Mouse (Mus musculus): ENCODE measurements around the gene Capns1. TPM values are rescaled to one million over a fixed set of nuclear protein-coding genes. Genes with fewer than 3 reads are reported as not detected.

Gene Capns1
- polyA plus RNA-seq, 1 experiment from 2014 or later, result 85.5 TPM

- H3K9ac ChIP-seq (ENCODE audit: low read depth, low read length), result no peak overlapping the region
- H3K9me3 ChIP-seq (ENCODE audit: control insufficient read depth), result peaks cover 26% of the 10 kb centered on the region
- no peak overlapping the region for H3K4me3 ChIP-seq (ENCODE audit: low read depth, low read length)
- H3K36me3 ChIP-seq (ENCODE audit: control insufficient read depth, insufficient read depth), result peaks cover 46% of the 10 kb centered on the region
- TF ChIP-seq CTCF (IDR thresholded peaks at IDR 0.05; ENCODE audit: low read depth), result no peak
- no peaks in the 10 kb centered on the region for H3K4me1 ChIP-seq (replicated peaks; ENCODE audit: control insufficient read depth, insufficient read depth, low read length)
- H3K27me3 ChIP-seq (replicated peaks; ENCODE audit: control insufficient read depth, insufficient read depth, low read length), result no peaks in the 10 kb centered on the region
- WGBS, result 94% methylated on average over 3 of the region's 3 CpGs
- ATAC-seq, result no peak
- H3K4me2 ChIP-seq (replicated peaks; ENCODE audit: low read depth), result no peak overlapping the region
- H3K27ac ChIP-seq (ENCODE audit: low read depth, low read length), result no peak overlapping the region
Measured at GRCm38 (mm10) chr7:30155507-30155906, 43.1 kb downstream of the Capns1 start.

- Histone ChIP-seq H3K27ac (ENCODE audit: low read depth, low read length) (no peak overlapping the region), H3K4me1 (replicated peaks; ENCODE audit: control insufficient read depth, insufficient read depth, low read length) (no peaks in the 10 kb centered on the region), H3K9ac (ENCODE audit: low read depth, low read length) (no peak overlapping the region), H3K9me3 (ENCODE audit: control insufficient read depth) (peaks cover 33% of the 10 kb centered on the region), H3K4me2 (replicated peaks; ENCODE audit: low read depth) (no peak overlapping the region), H3K36me3 (ENCODE audit: control insufficient read depth, insufficient read depth) (peaks cover 37% of the 10 kb centered on the region), H3K27me3 (replicated peaks; ENCODE audit: control insufficient read depth, insufficient read depth, low read length) (no peaks in the 10 kb centered on the region), H3K4me3 (ENCODE audit: low read depth, low read length) (no peak overlapping the region)
- 89% methylated on average over 1 of the region's 1 CpGs for WGBS
- 0 out of 2 replicates have a peak, but pooled peaks have one; percentile 1 for TF ChIP-seq CTCF (IDR thresholded peaks at IDR 0.05; ENCODE audit: low read depth)
- ATAC-seq, result no peak
Measured at GRCm38 (mm10) chr7:30154040-30154439, 44.6 kb downstream of the Capns1 start.

DNA sequence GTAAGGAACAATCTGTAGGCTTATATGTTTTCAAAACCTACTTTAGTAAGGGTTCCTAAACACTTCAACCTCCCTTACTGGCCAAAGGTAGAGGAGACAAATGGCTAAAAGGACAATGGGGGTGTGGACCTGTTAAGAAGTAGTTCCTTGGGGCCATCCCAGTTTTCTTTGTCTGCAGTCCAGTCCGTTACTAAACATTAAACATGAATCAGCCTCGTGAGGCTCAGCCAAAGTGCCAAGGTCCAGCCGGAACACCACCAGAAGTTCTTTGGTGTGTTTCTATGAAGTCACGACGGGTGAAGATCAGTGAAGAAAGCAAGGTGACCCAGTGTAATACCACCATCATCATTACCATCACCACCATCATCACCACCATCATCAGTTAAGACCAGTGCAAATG is 51.6 kb downstream of the Capns1 start:
- H3K27ac ChIP-seq (ENCODE audit: low read depth, low read length), result no peak overlapping the region
- no peak for TF ChIP-seq CTCF (IDR thresholded peaks at IDR 0.05; ENCODE audit: low read depth)
- H3K9ac ChIP-seq (ENCODE audit: low read depth, low read length), result no peak overlapping the region
- H3K27me3 ChIP-seq (replicated peaks; ENCODE audit: control insufficient read depth, insufficient read depth, low read length), result no peaks in the 10 kb centered on the region
- ATAC-seq, result no peak
- no peak overlapping the region for H3K4me3 ChIP-seq (ENCODE audit: low read depth, low read length)
- no peak overlapping the region for H3K4me2 ChIP-seq (replicated peaks; ENCODE audit: low read depth)
- 91% methylated on average over 5 of the region's 5 CpGs for WGBS
- H3K9me3 ChIP-seq (ENCODE audit: control insufficient read depth), result peaks cover 13% of the 10 kb centered on the region
- no peaks in the 10 kb centered on the region for H3K4me1 ChIP-seq (replicated peaks; ENCODE audit: control insufficient read depth, insufficient read depth, low read length)
- H3K36me3 ChIP-seq (ENCODE audit: control insufficient read depth, insufficient read depth), result peaks cover 7% of the 10 kb centered on the region; the same call in 1 of the 2 replicates

- TF ChIP-seq CTCF (IDR thresholded peaks at IDR 0.05; ENCODE audit: low read depth), result no peak
- Histone ChIP-seq H3K36me3 (ENCODE audit: control insufficient read depth, insufficient read depth) (no peaks in the 10 kb centered on the region), H3K4me1 (replicated peaks; ENCODE audit: control insufficient read depth, insufficient read depth, low read length) (no peaks in the 10 kb centered on the region), H3K9me3 (ENCODE audit: control insufficient read depth) (0 out of 2 replicates have a peak, but pooled peaks cover 2% of the 10 kb centered on the region), H3K27me3 (replicated peaks; ENCODE audit: control insufficient read depth, insufficient read depth, low read length) (no peaks in the 10 kb centered on the region), H3K4me2 (replicated peaks; ENCODE audit: low read depth) (peak overlapping the region; percentile 73), H3K9ac (ENCODE audit: low read depth, low read length) (peak overlapping the region; percentile 53; the same call in 1 of the 2 replicates), H3K4me3 (ENCODE audit: low read depth, low read length) (peak overlapping the region; percentile 44), H3K27ac (ENCODE audit: low read depth, low read length) (peak overlapping the region; percentile 11; the same call in 1 of the 2 replicates)
- ATAC-seq, result peak; percentile 68
- 1% methylated on average over 35 of the region's 35 CpGs for WGBS
Measured at GRCm38 (mm10) chr7:30143555-30144209, 54.9 kb downstream of the Capns1 start.

DNA sequence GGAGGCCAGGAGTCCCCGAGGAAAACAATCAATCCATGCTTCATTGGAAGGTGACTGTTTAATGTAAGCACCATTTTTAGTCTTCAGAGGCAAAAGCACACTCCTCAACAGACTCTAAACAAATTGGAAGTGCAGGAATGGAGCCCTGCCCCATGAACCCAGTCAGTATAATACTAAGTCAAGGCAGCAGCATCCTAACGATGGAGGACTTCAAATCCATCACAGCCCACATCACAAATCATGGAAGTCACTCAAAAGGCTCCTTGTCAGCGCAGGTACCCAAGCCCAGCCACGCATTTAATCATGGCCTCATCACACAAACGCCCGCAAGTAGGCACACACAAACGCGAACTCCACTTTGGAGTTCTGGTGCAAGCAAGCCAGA is 55.4 kb downstream of the Capns1 start:
- Histone ChIP-seq H3K4me1 (replicated peaks; ENCODE audit: control insufficient read depth, insufficient read depth, low read length) (no peaks in the 10 kb centered on the region), H3K27ac (ENCODE audit: low read depth, low read length) (no peak overlapping the region), H3K9ac (ENCODE audit: low read depth, low read length) (peak overlapping the region; percentile 53; the same call in 1 of the 2 replicates), H3K27me3 (replicated peaks; ENCODE audit: control insufficient read depth, insufficient read depth, low read length) (no peaks in the 10 kb centered on the region), H3K4me2 (replicated peaks; ENCODE audit: low read depth) (peak overlapping the region; percentile 73), H3K36me3 (ENCODE audit: control insufficient read depth, insufficient read depth) (no peaks in the 10 kb centered on the region), H3K9me3 (ENCODE audit: control insufficient read depth) (no peaks in the 10 kb centered on the region), H3K4me3 (ENCODE audit: low read depth, low read length) (peak overlapping the region; percentile 44)
- TF ChIP-seq CTCF (IDR thresholded peaks at IDR 0.05; ENCODE audit: low read depth), result no peak
- no peak for ATAC-seq
- WGBS, result 9% methylated on average over 8 of the region's 8 CpGs

Other genes with a start within 250 kb of the Capns1 start
- gene Zfp74, start 244.7 kb downstream of the Capns1 start, polyA plus RNA-seq (2015; fragmentation: Nextera tagmentation; extraction: Ambion mirVana), result 2.6 and 2.8 TPM in 2 replicates
- gene Zfp568, start 214.9 kb downstream of the Capns1 start, polyA plus RNA-seq (2015; fragmentation: Nextera tagmentation; extraction: Ambion mirVana), result 5.5 and 5.8 TPM in 2 replicates
- gene Zfp14, start 147.4 kb downstream of the Capns1 start, polyA plus RNA-seq (2015; fragmentation: Nextera tagmentation; extraction: Ambion mirVana), result 0.93 and 1.0 TPM in 2 replicates
- gene Zfp82, start 125.9 kb downstream of the Capns1 start, polyA plus RNA-seq (2015; fragmentation: Nextera tagmentation; extraction: Ambion mirVana), result 1.2 and 1.7 TPM in 2 replicates
- gene Gm26920, start 108.4 kb downstream of the Capns1 start, polyA plus RNA-seq (2015; fragmentation: Nextera tagmentation; extraction: Ambion mirVana), result not detected in 2 replicates
- gene Zfp566, start 108.3 kb downstream of the Capns1 start, polyA plus RNA-seq (2015; fragmentation: Nextera tagmentation; extraction: Ambion mirVana), result 2.6 and 3.1 TPM in 2 replicates
- 32.5 and 34.3 TPM in 2 replicates for gene Zfp260, start 104.0 kb downstream of the Capns1 start, polyA plus RNA-seq (2015; fragmentation: Nextera tagmentation; extraction: Ambion mirVana)
- 1.7 and 2.4 TPM in 2 replicates for gene Zfp382, start 76.9 kb downstream of the Capns1 start, polyA plus RNA-seq (2015; fragmentation: Nextera tagmentation; extraction: Ambion mirVana)
- gene Zfp146, start 29.1 kb downstream of the Capns1 start, polyA plus RNA-seq (2015; fragmentation: Nextera tagmentation; extraction: Ambion mirVana), result 3.1 and 3.8 TPM in 2 replicates
- 54.1 and 60.2 TPM in 2 replicates for gene Cox7a1, start 14.7 kb downstream of the Capns1 start, polyA plus RNA-seq (2015; fragmentation: Nextera tagmentation; extraction: Ambion mirVana)
- gene Polr2i, start 33.1 kb upstream of the Capns1 start, polyA plus RNA-seq (2015; fragmentation: Nextera tagmentation; extraction: Ambion mirVana), result 84.6 and 91.2 TPM in 2 replicates
- gene Tbcb, start 33.5 kb upstream of the Capns1 start, polyA plus RNA-seq (2015; fragmentation: Nextera tagmentation; extraction: Ambion mirVana), result 159 and 160 TPM in 2 replicates
- not detected in 2 replicates for gene Ovol3, start 36.9 kb upstream of the Capns1 start, polyA plus RNA-seq (2015; fragmentation: Nextera tagmentation; extraction: Ambion mirVana)
- 0.14 and 0.22 TPM in 2 replicates for gene Thap8, start 81.3 kb upstream of the Capns1 start, polyA plus RNA-seq (2015; fragmentation: Nextera tagmentation; extraction: Ambion mirVana)
- 3.5 TPM in 2 replicates for gene Wdr62, start 81.6 kb upstream of the Capns1 start, polyA plus RNA-seq (2015; fragmentation: Nextera tagmentation; extraction: Ambion mirVana)
- 8.6 and 9.7 TPM in 2 replicates for gene Clip3, start 92.9 kb upstream of the Capns1 start, polyA plus RNA-seq (2015; fragmentation: Nextera tagmentation; extraction: Ambion mirVana)
- 58.2 and 63.5 TPM in 2 replicates for gene Alkbh6, start 109.9 kb upstream of the Capns1 start, polyA plus RNA-seq (2015; fragmentation: Nextera tagmentation; extraction: Ambion mirVana)
- gene Syne4, start 116.0 kb upstream of the Capns1 start, polyA plus RNA-seq (2015; fragmentation: Nextera tagmentation; extraction: Ambion mirVana), result 12.5 and 16.3 TPM in 2 replicates
- gene E130208F15Rik, start 122.9 kb upstream of the Capns1 start, polyA plus RNA-seq (2015; fragmentation: Nextera tagmentation; extraction: Ambion mirVana), result not detected in 2 replicates
- 18.3 and 18.8 TPM in 2 replicates for gene Sdhaf1, start 125.1 kb upstream of the Capns1 start, polyA plus RNA-seq (2015; fragmentation: Nextera tagmentation; extraction: Ambion mirVana)
- 1.1 and 1.8 TPM in 2 replicates for gene Lrfn3, start 164.0 kb upstream of the Capns1 start, polyA plus RNA-seq (2015; fragmentation: Nextera tagmentation; extraction: Ambion mirVana)
- 60.0 and 63.6 TPM in 2 replicates for gene Tyrobp, start 214.9 kb upstream of the Capns1 start, polyA plus RNA-seq (2015; fragmentation: Nextera tagmentation; extraction: Ambion mirVana)
- gene Hcst, start 221.0 kb upstream of the Capns1 start, polyA plus RNA-seq (2015; fragmentation: Nextera tagmentation; extraction: Ambion mirVana), result 4.0 and 5.9 TPM in 2 replicates
- 1.2 and 1.3 TPM in 2 replicates for gene Nfkbid, start 222.9 kb upstream of the Capns1 start, polyA plus RNA-seq (2015; fragmentation: Nextera tagmentation; extraction: Ambion mirVana)
- 28.2 and 30.1 TPM in 2 replicates for gene Aplp1, start 246.7 kb upstream of the Capns1 start, polyA plus RNA-seq (2015; fragmentation: Nextera tagmentation; extraction: Ambion mirVana)